Mouse (Mus musculus): Measurements from ENCODE around the gene Unc45a. TPM values are rescaled to one million over a fixed set of nuclear protein-coding genes. Genes with fewer than 3 reads are reported as not detected.

Gene Unc45a
- total and polyA plus RNA-seq, 3 experiments, result 7.9 to 21.8 (median 16.8) TPM

DNA sequence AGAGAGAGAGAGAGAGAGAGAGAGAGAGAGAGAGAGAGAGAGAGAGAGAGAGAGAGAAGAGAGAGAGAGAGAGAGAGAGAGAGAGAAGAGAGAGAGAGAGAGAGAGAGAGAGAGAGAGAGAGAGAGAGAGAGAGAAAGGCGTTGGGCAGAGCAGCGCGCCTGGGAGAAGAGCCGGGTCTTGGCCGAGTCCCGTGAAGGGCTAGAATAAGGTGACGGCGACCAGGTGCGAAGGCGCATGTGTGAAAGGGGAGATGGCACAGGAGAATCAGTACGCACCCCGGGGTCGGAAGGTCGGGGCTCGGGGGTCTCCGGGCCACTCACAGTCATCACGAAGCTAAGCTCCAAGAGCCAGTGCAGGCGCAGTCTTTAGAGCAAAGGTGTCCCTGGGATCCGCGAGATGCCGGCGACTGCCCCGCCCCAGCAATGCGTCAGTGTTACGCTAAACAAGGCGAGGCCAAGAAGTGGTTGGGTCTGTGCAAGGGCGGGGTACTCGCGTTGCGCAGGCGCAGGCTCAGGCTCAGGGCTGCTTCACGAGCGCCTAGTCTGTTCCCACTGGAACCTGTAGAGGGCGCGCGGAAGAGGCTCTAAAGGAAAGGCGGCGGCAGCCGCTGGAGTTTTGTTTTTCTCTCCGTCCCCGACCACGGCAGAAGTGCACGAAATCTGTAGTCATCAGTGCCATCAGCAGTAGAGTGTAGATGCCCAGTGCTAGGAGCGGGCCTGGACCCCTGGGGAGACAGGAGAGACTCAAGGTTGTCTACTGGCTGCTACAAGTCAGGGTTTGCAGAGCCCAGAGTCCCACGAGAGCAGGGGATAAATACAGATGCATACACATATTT is 794 bp downstream of the Unc45a start:
- dilution Hi-C loops (cut with MboI; ENCODE audit: extremely low pct_ligation_motif_present, extremely low pct_unique_long_range_greater_than_20kb, low sequenced_read_pairs), result no loop called here
- peak overlapping the region; percentile 63 to 87 (median 67) for H3K4me3 ChIP-seq (replicated peaks in 1 of 3; ENCODE audit: low read depth in 2 of 3, low read length in 2 of 3, poor library complexity in 1 of 3)
- TF ChIP-seq MYC (IDR thresholded peaks at IDR 0.05; ENCODE audit: low read depth, low read length) (0 out of 2 replicates have a peak, but pooled peaks have one; percentile 8), NELFE (IDR thresholded peaks at IDR 0.05; ENCODE audit: low read depth, low read length) (peak; percentile 61; the same call in 1 of the 2 replicates), ZC3H11A (IDR thresholded peaks at IDR 0.05; ENCODE audit: low read depth, low read length) (no peak), CTCF (conservative IDR thresholded peaks at IDR 0.05 in 1 of 2, IDR thresholded peaks at IDR 0.05 in 1 of 2; ENCODE audit: low read depth in 2 of 2, low read length in 2 of 2) (peak; percentile 15 to 84; a peak in 2 of 4 replicates), SMC3 (IDR thresholded peaks at IDR 0.05; ENCODE audit: low read depth, low read length) (peak; percentile 31), UBTF (IDR thresholded peaks at IDR 0.05; ENCODE audit: low read depth, low read length) (no peak), CHD1 (IDR thresholded peaks at IDR 0.05; ENCODE audit: low read depth, low read length) (no peak), TBP (conservative IDR thresholded peaks at IDR 0.05; ENCODE audit: low read depth, low read length) (0 out of 2 replicates have a peak, but pooled peaks have one; percentile 16), POLR2AphosphoS2 (IDR thresholded peaks at IDR 0.05; ENCODE audit: low read depth, low read length) (no peak), TCF12 (IDR thresholded peaks at IDR 0.05; ENCODE audit: low read depth, low read length) (no peak; the same call in 1 of the 2 replicates), ZKSCAN1 (IDR thresholded peaks at IDR 0.05; ENCODE audit: borderline replicate concordance, low read depth, low read length) (no peak), RAD21 (IDR thresholded peaks at IDR 0.05; ENCODE audit: low read depth, low read length) (peak; percentile 17), EP300 (IDR thresholded peaks at IDR 0.05; ENCODE audit: low read length) (no peak), MXI1 (IDR thresholded peaks at IDR 0.05; ENCODE audit: low read depth, low read length) (peak; percentile 65), IRF4 (IDR thresholded peaks at IDR 0.05; ENCODE audit: low read depth, low read length) (no peak), ETS1 (conservative IDR thresholded peaks at IDR 0.05; ENCODE audit: low read depth, low read length) (no peak), MAZ (IDR thresholded peaks at IDR 0.05; ENCODE audit: low read depth, low read length) (no peak), JUN (IDR thresholded peaks at IDR 0.05; ENCODE audit: insufficient read depth, low read depth, low read length) (no peak), MAFK (IDR thresholded peaks at IDR 0.05; ENCODE audit: insufficient replicate concordance, low read length) (no peak), PAX5 (IDR thresholded peaks at IDR 0.05; ENCODE audit: low read length) (no peak), ZMIZ1 (IDR thresholded peaks at IDR 0.05; ENCODE audit: low read depth, low read length) (0 out of 2 replicates have a peak, but pooled peaks have one; percentile 50), HCFC1 (IDR thresholded peaks at IDR 0.05; ENCODE audit: low read depth, low read length) (no peak), GABPA (IDR thresholded peaks at IDR 0.05; ENCODE audit: insufficient replicate concordance, low read depth, low read length) (no peak), E2F4 (IDR thresholded peaks at IDR 0.05; ENCODE audit: insufficient replicate concordance, low read depth, low read length) (no peak), RCOR1 (conservative IDR thresholded peaks at IDR 0.05; ENCODE audit: low read depth, low read length) (no peak), BHLHE40 (IDR thresholded peaks at IDR 0.05; ENCODE audit: low read depth, low read length) (no peak), MEF2A (IDR thresholded peaks at IDR 0.05; ENCODE audit: borderline replicate concordance, low read depth, low read length) (no peak), KAT2A (IDR thresholded peaks at IDR 0.05; ENCODE audit: insufficient replicate concordance, low read length) (no peak), CHD2 (IDR thresholded peaks at IDR 0.05; ENCODE audit: low read length) (no peak), POLR2A (IDR thresholded peaks at IDR 0.05; ENCODE audit: low read depth, low read length) (peak; percentile 79), JUND (conservative IDR thresholded peaks at IDR 0.05; ENCODE audit: low read depth, low read length) (no peak), ELF1 (IDR thresholded peaks at IDR 0.05; ENCODE audit: low read depth, low read length) (no peak), SIN3A (IDR thresholded peaks at IDR 0.05; ENCODE audit: low read length) (no peak), USF2 (conservative IDR thresholded peaks at IDR 0.05; ENCODE audit: low read depth, low read length) (no peak), ZNF384 (IDR thresholded peaks at IDR 0.05; ENCODE audit: low read depth, low read length) (no peak), NRF1 (IDR thresholded peaks at IDR 0.05; ENCODE audit: low read depth, low read length) (peak; percentile 99), USF1 (IDR thresholded peaks at IDR 0.05; ENCODE audit: low read depth, low read length) (no peak), MAX (IDR thresholded peaks at IDR 0.05; ENCODE audit: low read length) (no peak; the same call in 1 of the 2 replicates)
- no peaks in the 10 kb centered on the region for H3K9me3 ChIP-seq (replicated peaks; ENCODE audit: low read length)
- no peaks in the 10 kb centered on the region for H3K79me2 ChIP-seq (replicated peaks; ENCODE audit: control insufficient read depth, extremely low read depth, insufficient read depth, poor library complexity, severe bottlenecking)
- DNase-seq (ENCODE audit: extremely low read depth), result peak; percentile 98
- peak overlapping the region; percentile 88 for H3K4me2 ChIP-seq (ENCODE audit: insufficient read depth, low read depth, poor library complexity, severe bottlenecking)
- H3K9ac ChIP-seq (ENCODE audit: insufficient read depth, low read depth), result peak overlapping the region; percentile 67
- H3K36me3 ChIP-seq (replicated peaks in 1 of 2; ENCODE audit: control insufficient read depth in 1 of 2, insufficient read depth in 1 of 2, low read length in 1 of 2), result peaks cover 21 to 35% of the 10 kb centered on the region in 2 experiments
- H3K27ac ChIP-seq (ENCODE audit: insufficient read depth, low read depth), result peak overlapping the region; percentile 82
- in situ Hi-C loops (cut with MboI; ENCODE audit: low pct_ligation_motif_present, low pct_unique_long_range_greater_than_20kb, low sequenced_read_pairs), result loop anchor here (5.0 kb wide), 1 partner anchor 37 kb away; no protein-coding TSS in a partner anchor
- peaks cover 15% of the 10 kb centered on the region for H3K27me3 ChIP-seq (replicated peaks)
- peaks cover 16 to 45% of the 10 kb centered on the region in 2 experiments for H3K4me1 ChIP-seq (ENCODE audit: control insufficient read depth in 1 of 2, insufficient read depth in 2 of 2)
